Mouse (Mus musculus): ENCODE measurements around the gene Uvrag. TPM values are rescaled to one million over a fixed set of nuclear protein-coding genes. Genes with fewer than 3 reads are reported as not detected.

Uvrag gene
- polyA plus RNA-seq (2017; shearing (Covaris generic)), result 1 to 10 TPM; 6.7 to 8.9 TPM

GRCm38 (mm10) chr7:99140984-99141918 is at the start of gene Uvrag:
Gene Uvrag, minus strand, starts transcription at chr7:99141141.
- peak; percentile 90 for ATAC-seq

- ATAC-seq, result peak; percentile 82
Observed at GRCm38 (mm10) chr7:99189885-99190284, 48.9 kb upstream of the Uvrag start.

- no peak for ATAC-seq
Observed at GRCm38 (mm10) chr7:99188630-99189029, 47.7 kb upstream of the Uvrag start.

GRCm38 (mm10) chr7:99187451-99187850 is 46.5 kb upstream of the Uvrag start:
- no peak for ATAC-seq

- no peak for ATAC-seq
Observed at GRCm38 (mm10) chr7:99185405-99185804, 44.5 kb upstream of the Uvrag start.

GRCm38 (mm10) chr7:99183751-99184150 is 42.8 kb upstream of the Uvrag start:
- ATAC-seq, result no peak

GRCm38 (mm10) chr7:99182432-99183172 is 41.7 kb upstream of the Uvrag start, which contains the start of gene Dgat2:
Gene Dgat2, minus strand, starts transcription at chr7:99182719.
- ATAC-seq, result peak; percentile 84

GRCm38 (mm10) chr7:99181619-99182431 is 40.9 kb upstream of the Uvrag start:
- ATAC-seq, result no peak

GRCm38 (mm10) chr7:99180162-99180561 is 39.2 kb upstream of the Uvrag start:
- ATAC-seq, result no peak

GRCm38 (mm10) chr7:99179271-99179670 is 38.3 kb upstream of the Uvrag start:
- no peak for ATAC-seq

GRCm38 (mm10) chr7:99177386-99177785 is 36.4 kb upstream of the Uvrag start:
- ATAC-seq, result no peak

- ATAC-seq, result no peak
Observed at GRCm38 (mm10) chr7:99175666-99176065, 34.7 kb upstream of the Uvrag start.

GRCm38 (mm10) chr7:99175118-99175517 is 34.2 kb upstream of the Uvrag start:
- ATAC-seq, result no peak

- ATAC-seq, result no peak
Observed at GRCm38 (mm10) chr7:99174006-99174405, 33.1 kb upstream of the Uvrag start.

- ATAC-seq, result no peak
Observed at GRCm38 (mm10) chr7:99172898-99173297, 32.0 kb upstream of the Uvrag start.

GRCm38 (mm10) chr7:99171730-99172463 is 31.0 kb upstream of the Uvrag start:
- no peak for ATAC-seq

- no peak for ATAC-seq
Observed at GRCm38 (mm10) chr7:99170519-99170918, 29.6 kb upstream of the Uvrag start.

- ATAC-seq, result no peak
Observed at GRCm38 (mm10) chr7:99169717-99170403, 28.9 kb upstream of the Uvrag start.

GRCm38 (mm10) chr7:99168756-99169155 is 27.8 kb upstream of the Uvrag start:
- ATAC-seq, result no peak

GRCm38 (mm10) chr7:99167939-99168338 is 27.0 kb upstream of the Uvrag start:
- ATAC-seq, result no peak

- no peak for ATAC-seq
Observed at GRCm38 (mm10) chr7:99166159-99166558, 25.2 kb upstream of the Uvrag start.
